Mouse (Mus musculus) cerebellum, adult 2 months (tissue): Measurements from ENCODE around the gene Zcchc24.

ENCODE experiments used
- CTCF ChIP-seq: fragments of 200-500 bp; IDR thresholded peaks from 2 replicates; pipeline ENCODE4 v1.5.1; 2011; ENCODE audit warnings: low read depth, mild to moderate bottlenecking, control low read depth, low read length, moderate library complexity, borderline replicate concordance; ENCODE audit not compliant: insufficient read depth
- POLR2A ChIP-seq: fragments of 200-500 bp; IDR thresholded peaks from 2 replicates; pipeline ENCODE4 v1.6.1; 2011; ENCODE audit warnings: low read length, control low read depth, borderline replicate concordance; ENCODE audit not compliant: insufficient read depth

GRCm38 (mm10) chr14:25796619-25797018 is 27.8 kb upstream of the Zcchc24 start:
- no peak for TF ChIP-seq POLR2A
- TF ChIP-seq CTCF, result no peak
